Mouse (Mus musculus) G1E (cell line): ENCODE results near the gene Bcl11b.

Experiments
- CTCF ChIP-seq: IDR thresholded peaks from 2 replicates; pipeline ENCODE4 v1.5.1; 2012; ENCODE audit warnings: low read depth, low read length, inconsistent platforms, mixed read lengths
- GATA1 ChIP-seq: IDR thresholded peaks from 2 replicates; pipeline ENCODE4 v1.6.1; 2012; ENCODE audit warnings: borderline replicate concordance, low read length, inconsistent platforms, mixed read lengths
- POLR2AphosphoS5 ChIP-seq: IDR thresholded peaks from 2 replicates; pipeline ENCODE4 v1.6.1; 2012; ENCODE audit warnings: low read depth, low read length, inconsistent platforms; ENCODE audit not compliant: insufficient replicate concordance

DNA sequence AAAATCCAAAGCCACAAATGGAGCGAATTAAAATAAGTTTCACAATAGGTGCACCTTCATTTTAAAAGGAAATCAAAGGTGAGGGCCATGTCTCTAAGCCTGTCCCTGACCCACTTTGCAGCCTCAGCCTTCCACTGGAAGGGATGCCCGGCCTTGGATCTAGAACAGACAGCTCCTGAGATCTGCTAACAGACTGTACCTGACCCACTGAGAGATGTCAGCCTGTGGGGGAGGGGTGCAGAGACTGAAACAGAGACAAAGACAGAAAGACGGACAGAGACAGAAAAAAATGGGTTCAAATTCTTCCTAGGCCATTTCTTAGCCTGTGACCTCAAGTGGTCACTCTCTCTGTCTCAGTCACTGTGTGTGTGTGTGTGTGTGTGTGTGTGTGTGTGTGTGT is 35.1 kb downstream of the Bcl11b start:
- TF ChIP-seq CTCF (no peak), POLR2AphosphoS5 (no peak), GATA1 (no peak)
